Mouse (Mus musculus): ENCODE results near the gene Ccdc89. TPM values are rescaled to one million over a fixed set of nuclear protein-coding genes. Genes with fewer than 3 reads are reported as not detected.

Ccdc89 gene
- polyA plus RNA-seq (2012; rRNA removed), result 0.15 and 0.17 TPM in 2 replicates

DNA sequence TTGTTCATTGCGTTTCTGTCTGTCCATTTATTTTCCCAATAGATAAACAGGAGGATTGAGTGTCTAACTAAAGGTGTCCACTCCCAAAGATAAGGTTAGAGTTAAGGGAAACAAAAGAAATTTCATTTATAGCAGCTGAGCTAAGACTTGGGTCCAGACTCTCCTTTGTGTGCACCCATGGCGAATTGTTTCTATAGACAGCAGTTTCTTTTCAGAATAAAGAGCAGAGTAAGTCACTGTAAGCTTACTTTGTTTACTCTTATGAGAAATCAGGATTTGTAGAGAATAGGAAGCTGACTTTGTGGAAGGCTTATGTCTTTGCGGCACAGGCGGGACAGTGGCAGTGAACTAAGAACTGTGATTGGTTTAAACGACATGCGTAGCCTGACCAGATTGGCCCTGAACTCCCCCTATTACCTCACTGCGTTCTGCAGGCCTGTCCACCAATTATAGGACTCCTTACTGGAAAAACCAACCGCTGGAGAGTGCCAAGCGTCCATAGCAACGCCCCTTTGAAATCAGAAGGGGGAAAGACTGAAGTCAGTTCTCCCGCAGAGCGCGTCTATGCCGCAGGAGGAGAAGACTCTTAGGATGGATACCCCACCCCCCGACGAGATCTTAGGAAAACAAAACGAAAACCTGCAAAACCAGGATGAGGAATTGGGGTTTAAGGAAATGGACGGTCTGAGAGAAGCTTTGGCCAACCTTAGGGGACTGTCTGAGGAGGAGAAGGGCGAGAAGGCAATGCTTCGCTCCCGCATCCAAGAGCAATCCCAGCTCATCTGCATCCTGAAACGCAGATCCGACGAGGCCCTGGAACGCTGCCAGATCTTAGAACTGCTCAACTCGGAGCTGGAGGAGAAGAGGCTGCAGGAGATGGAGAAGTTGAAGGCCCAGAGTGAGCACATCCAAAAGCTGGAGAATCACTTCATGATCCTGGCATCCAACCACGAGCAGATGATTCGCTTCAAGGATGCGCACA is at the start of gene Ccdc89:
TSS of gene Ccdc89 (plus strand) at position 558 of the 982 bp plus-strand sequence.

DNA sequence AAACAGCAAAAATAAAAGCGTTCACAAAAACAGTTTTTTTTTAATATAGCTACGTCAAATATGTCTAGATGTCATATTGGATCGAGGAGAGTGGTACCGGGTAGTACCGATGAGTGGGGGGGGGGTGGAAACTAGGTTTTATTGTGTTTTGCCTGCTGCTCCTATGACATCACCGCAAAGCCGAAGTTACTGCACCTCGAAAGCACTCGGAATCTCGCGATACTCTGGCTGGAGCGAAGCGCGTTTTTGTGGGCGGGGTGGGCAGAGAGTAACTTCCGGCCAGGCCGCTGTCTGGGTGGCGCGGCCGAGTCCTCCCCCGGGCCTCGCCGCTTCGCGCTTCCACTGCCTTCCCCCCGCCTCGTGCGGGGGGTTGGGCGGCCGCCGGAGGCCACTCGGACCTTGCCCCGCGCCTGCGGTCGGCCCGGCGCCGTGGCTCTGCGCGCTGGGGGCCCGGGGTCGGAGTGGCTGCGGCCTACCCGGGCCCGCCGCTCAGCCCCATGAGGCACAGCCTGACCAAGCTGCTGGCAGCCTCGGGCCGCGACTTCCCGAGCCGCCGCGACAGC is 16.2 kb downstream of the Ccdc89 start, which contains the start of gene Crebzf:
TSS of gene Crebzf (plus strand) at position 212 of the 563 bp plus-strand sequence.

DNA sequence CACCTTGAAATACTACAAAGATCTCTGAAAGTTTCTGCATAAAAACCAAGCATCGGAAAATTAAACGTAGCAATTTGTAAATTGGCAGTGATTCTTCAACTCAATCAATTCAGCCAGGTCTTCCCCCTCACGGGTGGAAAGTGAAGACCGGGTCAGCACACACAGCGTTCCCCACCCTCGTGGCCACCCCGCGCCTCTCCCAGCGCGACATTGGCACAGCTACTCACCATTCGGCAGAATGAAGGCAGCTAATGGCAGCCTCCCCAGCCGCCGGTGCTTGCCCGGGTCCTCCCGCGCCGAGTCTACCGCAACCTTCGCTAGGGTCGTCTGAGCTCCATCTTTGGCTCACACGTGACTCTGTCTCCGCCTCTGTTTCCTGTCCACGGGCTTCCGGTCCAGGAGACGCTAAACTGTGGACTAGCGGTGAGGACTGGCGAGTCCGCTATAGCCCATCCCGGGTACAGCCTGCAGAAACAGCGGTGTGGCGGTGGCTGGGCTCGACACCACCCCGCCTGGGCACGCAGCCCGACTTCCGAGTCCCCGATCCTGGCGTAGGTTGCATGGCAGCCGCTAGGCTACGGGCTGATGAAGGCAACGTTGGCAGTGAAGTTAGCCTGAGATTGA is 30.6 kb downstream of the Ccdc89 start, which contains the start of gene Tmem126a:
TSS of gene Tmem126a (minus strand) at position 385 of the 624 bp plus-strand sequence.

DNA sequence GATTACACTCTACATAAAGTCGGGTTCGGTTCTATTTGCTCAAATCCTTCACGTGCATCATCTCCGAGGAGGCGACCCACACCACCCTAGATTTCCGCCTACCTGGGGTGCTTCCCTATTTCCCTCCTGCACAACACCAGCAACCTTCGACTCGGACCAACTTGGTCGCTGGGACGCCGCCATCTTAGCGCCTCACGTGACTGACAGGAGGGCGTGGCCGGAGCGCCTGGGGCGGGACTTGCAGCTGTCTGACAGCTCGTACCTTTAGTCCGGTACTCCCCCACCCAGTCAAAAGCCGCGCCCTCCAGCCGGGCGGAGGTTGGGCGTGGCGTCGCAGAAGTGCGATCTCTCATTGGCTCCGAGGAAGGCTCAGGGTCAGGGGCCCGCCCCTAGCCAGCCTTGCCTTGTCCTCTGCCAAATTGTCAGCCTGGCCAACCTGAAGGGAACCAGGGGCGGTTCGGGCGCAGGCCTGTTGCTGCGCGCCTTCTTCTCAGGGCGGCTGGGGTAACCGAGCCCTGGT is 49.5 kb downstream of the Ccdc89 start, which contains the start of gene Tmem126b:
TSS of gene Tmem126b (minus strand) at position 209 of the 520 bp plus-strand sequence.

DNA sequence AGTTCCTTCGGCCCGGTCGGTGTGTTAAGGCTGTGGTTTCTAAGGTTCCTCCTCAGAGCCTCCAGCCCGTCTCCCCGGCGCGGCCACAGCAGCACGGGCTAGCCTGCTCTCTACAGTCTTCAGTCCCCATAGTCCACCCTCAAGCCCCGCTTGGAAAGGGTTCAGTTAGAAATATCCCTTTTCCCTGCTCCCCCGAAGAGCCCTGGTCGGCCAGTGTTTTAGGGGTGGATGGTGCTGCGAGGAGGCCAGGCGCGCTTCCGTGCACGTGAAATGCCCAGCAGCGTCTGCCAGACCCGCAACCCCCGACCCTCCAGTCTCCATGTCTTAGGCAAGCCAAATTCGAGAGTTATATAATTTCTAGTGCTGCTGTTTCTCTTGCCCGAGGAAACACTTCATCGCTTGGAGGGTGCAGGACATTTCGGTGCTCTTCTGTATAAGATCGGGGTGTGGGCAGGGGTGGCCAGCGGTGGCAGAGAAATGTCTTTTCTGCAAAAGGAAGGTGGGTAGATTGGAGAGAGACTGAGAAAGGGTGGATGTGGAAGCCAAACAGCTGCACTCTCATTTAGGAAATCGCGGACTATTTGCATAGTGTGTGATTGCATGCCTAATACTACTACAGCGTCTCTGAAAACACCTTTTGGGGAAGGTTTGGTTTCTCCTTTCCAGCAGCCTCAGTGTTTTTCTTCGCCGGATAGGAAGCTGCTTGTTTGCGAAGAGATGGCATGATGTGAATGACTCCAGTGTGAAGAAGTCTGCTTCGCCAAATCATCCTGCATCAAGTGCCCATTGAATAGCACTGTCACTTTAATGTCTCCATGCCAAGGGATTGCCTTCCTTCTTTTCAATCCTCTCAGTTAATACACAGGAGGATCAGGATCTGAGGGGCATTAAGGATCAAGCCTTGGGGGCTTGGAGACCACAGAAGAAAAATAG is 50.2 kb downstream of the Ccdc89 start, which contains the start of gene Dlg2:
TSS of gene Dlg2 (plus strand) at position 360 of the 933 bp plus-strand sequence.

Other genes starting within 250 kb of the Ccdc89 start
- not detected in 2 replicates for gene Ccdc83, start 160.8 kb upstream of the Ccdc89 start, polyA plus RNA-seq (2012; rRNA removed)
- gene Sytl2, start 124.3 kb upstream of the Ccdc89 start, polyA plus RNA-seq (2012; rRNA removed), result 1.1 and 1.3 TPM in 2 replicates
- 32.4 and 37.4 TPM in 2 replicates for gene Crebzf, start 16.2 kb downstream of the Ccdc89 start, polyA plus RNA-seq (2012; rRNA removed)
- gene Tmem126a, start 30.7 kb downstream of the Ccdc89 start, polyA plus RNA-seq (2012; rRNA removed), result 22.5 and 23.2 TPM in 2 replicates
- 6.6 and 6.7 TPM in 2 replicates for gene Tmem126b, start 49.4 kb downstream of the Ccdc89 start, polyA plus RNA-seq (2012; rRNA removed)
- 0.26 and 0.41 TPM in 2 replicates for gene Dlg2, start 50.1 kb downstream of the Ccdc89 start, polyA plus RNA-seq (2012; rRNA removed)

Data from liver, embryonic 18 days (tissue).